Mouse (Mus musculus) lung, postnatal 0 days (tissue): ENCODE results near the gene Syne3. TPM values are rescaled to one million over a fixed set of nuclear protein-coding genes. Genes with fewer than 3 reads are reported as not detected.

Experiments
- ATAC-seq: fragments of 200-750 bp; cut with Nextera tagmentation; 2 replicates; pipeline ENCODE4 v1.8.0; 2017; ENCODE audit warnings: moderate library complexity
- DNase-seq: peaks from one replicate; pipeline ENCODE4 v3.0.0-alpha.2; 2016; ENCODE audit warnings: low spot score
- H3K27ac ChIP-seq: fragments of 300-500 bp; sonication (generic); 2 replicates; pipeline ENCODE4 v1.5.1; 2014; ENCODE audit warnings: antibody characterized with exemption, mild to moderate bottlenecking, low read length, mixed read lengths
- H3K27me3 ChIP-seq: fragments of 300-500 bp; sonication (generic); replicated peaks from 2 replicates; pipeline ENCODE4 v1.6.1; 2014; ENCODE audit warnings: low read length, mixed read lengths; ENCODE audit not compliant: insufficient read depth
- H3K36me3 ChIP-seq: fragments of 300-500 bp; sonication (generic); 2 replicates; pipeline ENCODE4 v1.6.1; 2014; ENCODE audit warnings: low read length, mixed read lengths; ENCODE audit not compliant: insufficient read depth
- H3K4me1 ChIP-seq: fragments of 300-500 bp; sonication (generic); 2 replicates; pipeline ENCODE4 v1.6.1; 2014; ENCODE audit warnings: antibody characterized with exemption, low read depth, low read length, mixed read lengths; ENCODE audit not compliant: insufficient read depth
- H3K4me2 ChIP-seq: fragments of 300-500 bp; sonication (generic); replicated peaks from 2 replicates; pipeline ENCODE4 v1.6.1; 2014; ENCODE audit warnings: low read depth, mild to moderate bottlenecking, low read length, moderate library complexity, mixed read lengths
- H3K4me3 ChIP-seq: fragments of 300-500 bp; sonication (generic); 2 replicates; pipeline ENCODE4 v1.5.1; 2014; ENCODE audit warnings: low read depth, low read length
- H3K9ac ChIP-seq: fragments of 300-500 bp; sonication (generic); replicated peaks from 2 replicates; pipeline ENCODE4 v1.6.1; 2014; ENCODE audit warnings: low read depth, mild to moderate bottlenecking
- H3K9me3 ChIP-seq: fragments of 300-500 bp; sonication (generic); 2 replicates; pipeline ENCODE4 v1.6.1; 2016; ENCODE audit warnings: low read length, mixed read lengths
- CTCF ChIP-seq: IDR thresholded peaks from 2 replicates; pipeline ENCODE4 v1.5.1; 2016; ENCODE audit warnings: antibody characterized with exemption, mild to moderate bottlenecking
- EP300 ChIP-seq: IDR thresholded peaks from 2 replicates; pipeline ENCODE4 v1.6.1; 2016; ENCODE audit warnings: antibody characterized with exemption, mild to moderate bottlenecking, control low read depth
- WGBS: fragments of 180-500 bp; shearing (Covaris S2); extraction: QIAGEN DNeasy Blood & Tissue Kit; methylation state at CpG from one replicate; pipeline ENCODE4 v1.1.7; 2014; 5-methylcytosine and 5-hydroxymethylcytosine counted together
- polyA plus RNA-seq: library from polyadenylated mRNA; unstranded; fragments of >200 nt; fragmentation: Nextera tagmentation; extraction: Ambion mirVana; gene quantifications from 2 replicates; pipeline ENCODE4 v1.2.1, GENCODE M21; 2015

Gene Syne3
- polyA plus RNA-seq, 1 experiment from 2014 or later = 1.2 TPM

GRCm38 (mm10) chr12:105027323-105027991, 17.8 kb upstream of the Syne3 start:
- no peak overlapping the region for H3K27ac ChIP-seq
- DNase-seq (peak; percentile 83), ATAC-seq (no peak)
- no peak overlapping the region for H3K4me3 ChIP-seq
- H3K9me3 ChIP-seq = no peaks in the 10 kb centered on the region
- TF ChIP-seq EP300 (no peak), CTCF (peak; percentile 80)
- H3K4me1 ChIP-seq = peaks cover 10% of the 10 kb centered on the region; the same call in 1 of the 2 replicates
- no peak overlapping the region for H3K9ac ChIP-seq
- H3K36me3 ChIP-seq = no peaks in the 10 kb centered on the region
- H3K27me3 ChIP-seq = no peaks in the 10 kb centered on the region
- H3K4me2 ChIP-seq = no peak overlapping the region
- 31% methylated on average over 15 of the region's 15 CpGs for WGBS

- Histone ChIP-seq H3K27me3 (no peaks in the 10 kb centered on the region), H3K27ac (no peak overlapping the region), H3K36me3 (no peaks in the 10 kb centered on the region), H3K4me2 (no peak overlapping the region), H3K9ac (no peak overlapping the region), H3K4me3 (no peak overlapping the region), H3K9me3 (no peaks in the 10 kb centered on the region), H3K4me1 (peaks cover 4% of the 10 kb centered on the region; the same call in 1 of the 2 replicates)
- DNase-seq (no peak), ATAC-seq (no peak)
- WGBS = 61% methylated on average over 10 of the region's 10 CpGs
- TF ChIP-seq EP300 (no peak), CTCF (no peak)
These were observed 16.5 kb upstream of the Syne3 start for GRCm38 (mm10) chr12:105025947-105026586.

- H3K9me3 ChIP-seq = no peaks in the 10 kb centered on the region
- no peak overlapping the region for H3K9ac ChIP-seq
- TF ChIP-seq EP300 (no peak), CTCF (peak; percentile 87)
- H3K27ac ChIP-seq = no peak overlapping the region
- WGBS = 46% methylated on average over 8 of the region's 8 CpGs
- no peak overlapping the region for H3K4me3 ChIP-seq
- no peaks in the 10 kb centered on the region for H3K4me1 ChIP-seq
- no peaks in the 10 kb centered on the region for H3K27me3 ChIP-seq
- ATAC-seq (peak; percentile 22; the same call in 1 of the 2 replicates), DNase-seq (peak; percentile 77)
- no peak overlapping the region for H3K4me2 ChIP-seq
- no peaks in the 10 kb centered on the region for H3K36me3 ChIP-seq
These were observed 15.8 kb upstream of the Syne3 start for GRCm38 (mm10) chr12:105025271-105025946.

GRCm38 (mm10) chr12:105022776-105023175, 13.2 kb upstream of the Syne3 start:
- Histone ChIP-seq H3K4me2 (no peak overlapping the region), H3K36me3 (no peaks in the 10 kb centered on the region), H3K4me1 (no peaks in the 10 kb centered on the region), H3K9me3 (no peaks in the 10 kb centered on the region), H3K4me3 (no peak overlapping the region), H3K27me3 (no peaks in the 10 kb centered on the region), H3K9ac (no peak overlapping the region), H3K27ac (no peak overlapping the region)
- no peak for DNase-seq
- TF ChIP-seq EP300 = no peak
- TF ChIP-seq CTCF = no peak
- WGBS = 96% methylated on average over 9 of the region's 9 CpGs
- ATAC-seq = no peak

- Histone ChIP-seq H3K36me3 (no peaks in the 10 kb centered on the region), H3K9ac (no peak overlapping the region), H3K27ac (no peak overlapping the region), H3K27me3 (no peaks in the 10 kb centered on the region), H3K4me1 (no peaks in the 10 kb centered on the region), H3K4me2 (no peak overlapping the region), H3K4me3 (no peak overlapping the region), H3K9me3 (no peaks in the 10 kb centered on the region)
- TF ChIP-seq EP300 (no peak), CTCF (no peak)
- no peak for ATAC-seq
- WGBS = 56% methylated on average over 7 of the region's 7 CpGs
- no peak for DNase-seq
These were observed 12.5 kb upstream of the Syne3 start for GRCm38 (mm10) chr12:105022141-105022540.

- Histone ChIP-seq H3K4me3 (no peak overlapping the region), H3K36me3 (no peaks in the 10 kb centered on the region), H3K27me3 (no peaks in the 10 kb centered on the region), H3K9me3 (no peaks in the 10 kb centered on the region), H3K9ac (no peak overlapping the region), H3K4me2 (no peak overlapping the region), H3K4me1 (no peaks in the 10 kb centered on the region), H3K27ac (no peak overlapping the region)
- ATAC-seq (no peak), DNase-seq (no peak)
- no peak for TF ChIP-seq EP300
- no peak for TF ChIP-seq CTCF
- 63% methylated on average over 8 of the region's 8 CpGs for WGBS
These were observed 11.9 kb upstream of the Syne3 start for GRCm38 (mm10) chr12:105021441-105022069.
